Mouse (Mus musculus): ENCODE data around the gene Calcoco1.

GRCm38 (mm10) chr15:102672215-102673071 is 49.5 kb downstream of the Calcoco1 start, which contains the start of gene Atp5g2:
- TF ChIP-seq CTCF (IDR thresholded peaks at IDR 0.05) (no peak), EP300 (IDR thresholded peaks at IDR 0.05) (no peak)

Data from lung, postnatal 0 days (tissue).